Mouse (Mus musculus) monocyte, adult 5-6 weeks (primary cell): ENCODE measurements around the gene Fbxl2. TPM values are rescaled to one million over a fixed set of nuclear protein-coding genes. Genes with fewer than 3 reads are reported as not detected.
A peak's percentile ranks its signal among the peaks of the same experiment; 100 is the strongest.

Experiments used
- ATAC-seq: fragments of 153-309, 156-312 bp; replicated peaks from 2 replicates; pipeline ENCODE4 v1.8.0; 2017; ENCODE audit warnings: mild to moderate bottlenecking; ENCODE audit not compliant: low TSS enrichment, insufficient number of reproducible peaks, severe bottlenecking, poor library complexity, low FRiP score
- total RNA-seq: library from RNA; stranded (forward); fragments of 200-1000, 200-491, 200-594 nt; gene quantifications from 3 replicates; pipeline ENCODE4 v1.2.3, GENCODE M21; 2017

The Fbxl2 gene
- total RNA-seq, 1 experiment from 2014 or later, result 2.4 TPM

- no peak for ATAC-seq
Measured at GRCm38 (mm10) chr9:113932501-113932900, 113.5 kb downstream of the Fbxl2 start.

DNA sequence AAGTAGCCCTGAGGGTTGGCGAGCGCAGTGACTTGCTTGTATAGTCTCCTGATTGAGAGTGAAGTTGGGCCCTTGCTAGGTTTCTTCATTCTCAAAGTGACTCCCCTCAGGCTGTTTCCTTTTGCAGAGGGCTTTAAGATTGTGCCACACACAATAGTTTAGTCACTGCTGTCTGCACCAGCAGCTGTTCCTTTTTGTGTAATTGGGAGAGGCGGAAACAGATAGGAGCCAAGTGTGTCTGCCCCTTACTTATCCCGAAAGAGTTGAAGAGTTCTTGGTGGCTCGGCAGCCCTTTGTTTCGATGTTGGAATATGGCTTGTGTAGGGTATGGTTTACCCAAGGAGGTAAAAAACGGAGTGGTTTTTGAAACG lies 113.9 kb downstream of the Fbxl2 start:
- no peak for ATAC-seq

DNA sequence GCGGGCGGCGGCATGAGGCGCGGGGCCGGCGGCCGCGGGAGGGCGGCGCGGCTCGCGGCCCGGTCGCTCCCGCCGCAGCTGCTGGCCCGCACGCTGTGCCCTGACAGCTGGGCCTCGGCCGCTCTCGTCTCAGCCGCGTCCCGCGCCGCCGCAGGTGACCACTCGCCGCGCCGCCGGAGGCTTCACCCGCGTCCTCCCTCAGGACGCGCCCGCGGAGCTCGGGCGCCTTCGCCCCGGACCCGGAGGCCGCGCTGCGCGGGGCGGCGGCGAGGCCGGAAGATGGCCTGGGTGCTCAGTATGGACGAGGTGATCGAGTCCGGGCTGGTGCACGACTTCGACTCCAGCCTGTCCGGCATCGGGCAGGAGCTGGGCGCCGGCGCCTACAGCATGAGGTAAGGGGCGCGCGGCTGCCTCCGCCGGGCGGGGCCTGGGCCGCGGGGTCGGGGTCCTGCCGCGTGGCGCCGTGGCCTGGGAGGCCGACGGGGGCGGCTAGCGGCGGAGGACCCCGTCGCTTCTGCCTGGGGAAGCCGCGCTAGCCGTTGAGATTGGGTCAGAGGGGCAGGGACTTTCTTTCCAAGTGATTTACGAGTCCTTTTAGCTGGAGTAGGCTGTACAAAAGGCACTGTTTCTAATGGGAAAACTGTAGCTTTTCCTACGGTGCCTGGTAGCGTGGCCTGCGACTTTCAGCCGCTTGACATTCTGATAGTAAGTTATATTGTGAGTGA lies 114.5 kb downstream of the Fbxl2 start:
- no peak for ATAC-seq

- ATAC-seq, result peak; percentile 94
Measured at GRCm38 (mm10) chr9:113930534-113931374, 115.2 kb downstream of the Fbxl2 start, which contains the start of gene Ubp1. Ubp1 (plus strand) TSS chr9:113930934.

- no peak for ATAC-seq
Measured at GRCm38 (mm10) chr9:113929676-113930075, 116.3 kb downstream of the Fbxl2 start.

DNA sequence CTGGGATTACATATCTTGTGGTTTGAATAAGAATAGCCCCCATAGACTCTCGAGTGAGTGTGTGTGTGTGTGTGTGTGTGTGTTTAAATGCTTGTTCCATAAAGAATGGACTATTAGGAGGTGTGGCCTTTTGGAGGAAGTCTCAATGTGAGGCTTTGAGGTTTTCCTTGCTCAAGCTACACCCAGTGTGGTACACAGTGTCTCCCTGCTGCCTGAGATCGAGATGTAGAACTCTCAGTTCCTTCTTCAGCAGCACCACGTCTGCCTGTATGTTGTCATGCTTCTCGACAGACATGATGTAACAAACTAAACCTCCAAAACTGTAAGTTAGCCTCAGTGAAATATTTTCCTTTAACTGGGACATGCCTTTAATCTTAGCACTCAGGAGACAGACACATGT lies 117.4 kb downstream of the Fbxl2 start:
- peak; percentile 74 for ATAC-seq

GRCm38 (mm10) chr9:113924883-113925282 lies 121.1 kb downstream of the Fbxl2 start:
- ATAC-seq, result no peak

DNA sequence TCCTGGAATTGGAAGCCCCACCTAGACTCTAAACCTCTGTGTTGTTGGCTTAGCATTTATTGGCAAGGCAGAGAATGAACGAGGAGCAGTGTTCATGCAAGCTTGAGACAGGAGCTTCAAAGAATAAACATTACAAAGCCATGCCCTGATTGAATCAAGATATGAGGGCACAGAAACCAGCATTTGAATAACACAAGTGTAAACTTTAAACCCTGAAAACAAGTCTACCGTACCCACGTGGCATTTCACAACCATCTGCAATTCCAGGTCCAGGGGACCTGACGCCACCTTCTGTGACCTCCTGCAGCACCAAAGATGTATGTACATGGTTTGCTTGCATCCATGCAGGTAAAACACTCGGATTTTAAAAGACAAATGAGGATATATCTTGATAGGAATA lies 123.3 kb downstream of the Fbxl2 start:
- ATAC-seq, result no peak

DNA sequence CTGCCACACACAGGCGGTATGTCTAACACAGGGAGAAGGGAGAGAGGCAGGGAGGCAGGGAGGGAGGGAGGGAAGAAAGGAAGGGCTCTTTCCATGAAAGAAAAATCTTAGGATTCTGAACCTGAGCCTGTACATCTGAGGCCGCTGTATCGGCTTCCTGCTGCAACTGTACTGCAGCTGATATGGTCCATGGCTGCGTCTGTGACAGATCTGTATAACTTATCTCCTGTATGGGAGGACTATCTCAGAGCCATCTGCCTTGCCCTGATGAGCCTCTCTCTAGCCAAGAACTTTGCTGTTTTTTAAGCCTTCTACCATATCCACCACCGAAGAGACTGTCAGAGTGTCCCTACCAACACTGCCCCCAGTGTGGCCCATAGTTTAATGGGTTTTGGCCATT lies 130.2 kb downstream of the Fbxl2 start:
- no peak for ATAC-seq

Other genes starting within 250 kb of the Fbxl2 start
- 99.1 to 134 TPM (median 122 TPM) in 3 replicates for gene Ubp1, start 115.3 kb downstream of the Fbxl2 start, total RNA-seq
- gene Susd5, start 10.9 kb upstream of the Fbxl2 start, total RNA-seq, result not detected in 3 replicates